Mouse (Mus musculus): ENCODE measurements at regions not wholly inside any gene's neighbourhood (a gene's known extent, or its start where the extent isn't known, plus 50 kb on each side); places are given as distances from the start of the nearest gene placed in this dataset.

- Histone ChIP-seq H3K9ac (ENCODE audit: low read depth, low read length) (no peak overlapping the region), H3K4me3 (ENCODE audit: low read depth, low read length) (no peak overlapping the region), H3K36me3 (ENCODE audit: control insufficient read depth, insufficient read depth, low read length) (no peaks in the 10 kb centered on the region), H3K27me3 (replicated peaks; ENCODE audit: control insufficient read depth, insufficient read depth, low read length) (no peaks in the 10 kb centered on the region), H3K4me1 (replicated peaks; ENCODE audit: control insufficient read depth, insufficient read depth, low read length) (no peaks in the 10 kb centered on the region), H3K9me3 (ENCODE audit: control insufficient read depth, low read length) (no peaks in the 10 kb centered on the region), H3K4me2 (no peak overlapping the region), H3K27ac (ENCODE audit: low read depth, low read length) (no peak overlapping the region)
- 66% methylated on average over 4 of the region's 4 CpGs for WGBS
- DNase-seq (ENCODE audit: low spot score) (no peak), ATAC-seq (replicated peaks; ENCODE audit: low FRiP score) (no peak)
These were observed 142.4 kb downstream of the Thbs2 start for GRCm38 (mm10) chr17:14551610-14552009.

GRCm38 (mm10) chr17:14545822-14546473, 148.1 kb downstream of the Thbs2 start:
- no peak overlapping the region for H3K4me3 ChIP-seq (ENCODE audit: low read depth, low read length)
- no peak overlapping the region for H3K9ac ChIP-seq (ENCODE audit: low read depth, low read length)
- no peak for ATAC-seq (replicated peaks; ENCODE audit: low FRiP score)
- peak; percentile 44 for DNase-seq (ENCODE audit: low spot score)
- H3K4me2 ChIP-seq: no peak overlapping the region
- 30% methylated on average over 16 of the region's 16 CpGs for WGBS
- no peak overlapping the region for H3K27ac ChIP-seq (ENCODE audit: low read depth, low read length)
- H3K36me3 ChIP-seq (ENCODE audit: control insufficient read depth, insufficient read depth, low read length): no peaks in the 10 kb centered on the region
- H3K27me3 ChIP-seq (replicated peaks; ENCODE audit: control insufficient read depth, insufficient read depth, low read length): no peaks in the 10 kb centered on the region
- no peaks in the 10 kb centered on the region for H3K9me3 ChIP-seq (ENCODE audit: control insufficient read depth, low read length)
- H3K4me1 ChIP-seq (replicated peaks; ENCODE audit: control insufficient read depth, insufficient read depth, low read length): no peaks in the 10 kb centered on the region

- no peak overlapping the region for H3K9ac ChIP-seq (ENCODE audit: low read depth, low read length)
- 50% methylated on average over 4 of the region's 4 CpGs for WGBS
- H3K4me2 ChIP-seq: no peak overlapping the region
- no peak overlapping the region for H3K4me3 ChIP-seq (ENCODE audit: low read depth, low read length)
- no peaks in the 10 kb centered on the region for H3K9me3 ChIP-seq (ENCODE audit: control insufficient read depth, low read length)
- DNase-seq (ENCODE audit: low spot score) (no peak), ATAC-seq (replicated peaks; ENCODE audit: low FRiP score) (no peak)
- no peaks in the 10 kb centered on the region for H3K36me3 ChIP-seq (ENCODE audit: control insufficient read depth, insufficient read depth, low read length)
- no peaks in the 10 kb centered on the region for H3K4me1 ChIP-seq (replicated peaks; ENCODE audit: control insufficient read depth, insufficient read depth, low read length)
- no peaks in the 10 kb centered on the region for H3K27me3 ChIP-seq (replicated peaks; ENCODE audit: control insufficient read depth, insufficient read depth, low read length)
- H3K27ac ChIP-seq (ENCODE audit: low read depth, low read length): no peak overlapping the region
These were observed 149.6 kb downstream of the Thbs2 start for GRCm38 (mm10) chr17:14544343-14545002.

- Histone ChIP-seq H3K4me1 (replicated peaks; ENCODE audit: control insufficient read depth, insufficient read depth, low read length) (no peaks in the 10 kb centered on the region), H3K4me2 (no peak overlapping the region), H3K9ac (ENCODE audit: low read depth, low read length) (no peak overlapping the region), H3K9me3 (ENCODE audit: control insufficient read depth, low read length) (no peaks in the 10 kb centered on the region), H3K27me3 (replicated peaks; ENCODE audit: control insufficient read depth, insufficient read depth, low read length) (no peaks in the 10 kb centered on the region), H3K36me3 (ENCODE audit: control insufficient read depth, insufficient read depth, low read length) (no peaks in the 10 kb centered on the region), H3K4me3 (ENCODE audit: low read depth, low read length) (no peak overlapping the region), H3K27ac (ENCODE audit: low read depth, low read length) (no peak overlapping the region)
- WGBS: 59% methylated on average over 8 of the region's 8 CpGs
- no peak for DNase-seq (ENCODE audit: low spot score)
- ATAC-seq (replicated peaks; ENCODE audit: low FRiP score): no peak
These were observed 153.0 kb downstream of the Thbs2 start for GRCm38 (mm10) chr17:14541035-14541434.

- Histone ChIP-seq H3K36me3 (ENCODE audit: control insufficient read depth, insufficient read depth, low read length) (no peaks in the 10 kb centered on the region), H3K27ac (ENCODE audit: low read depth, low read length) (no peak overlapping the region), H3K9ac (ENCODE audit: low read depth, low read length) (no peak overlapping the region), H3K27me3 (replicated peaks; ENCODE audit: control insufficient read depth, insufficient read depth, low read length) (no peaks in the 10 kb centered on the region), H3K4me2 (no peak overlapping the region), H3K9me3 (ENCODE audit: control insufficient read depth, low read length) (no peaks in the 10 kb centered on the region), H3K4me1 (replicated peaks; ENCODE audit: control insufficient read depth, insufficient read depth, low read length) (no peaks in the 10 kb centered on the region), H3K4me3 (ENCODE audit: low read depth, low read length) (no peak overlapping the region)
- WGBS: 47% methylated on average over 5 of the region's 5 CpGs
- no peak for DNase-seq (ENCODE audit: low spot score)
- ATAC-seq (replicated peaks; ENCODE audit: low FRiP score): peak; percentile 39; the same call in 1 of the 2 replicates
These were observed 153.6 kb downstream of the Thbs2 start for GRCm38 (mm10) chr17:14540269-14540975.

GRCm38 (mm10) chr17:14539651-14540050, 154.4 kb downstream of the Thbs2 start:
- H3K36me3 ChIP-seq (ENCODE audit: control insufficient read depth, insufficient read depth, low read length): no peaks in the 10 kb centered on the region
- no peaks in the 10 kb centered on the region for H3K27me3 ChIP-seq (replicated peaks; ENCODE audit: control insufficient read depth, insufficient read depth, low read length)
- H3K4me3 ChIP-seq (ENCODE audit: low read depth, low read length): no peak overlapping the region
- H3K9ac ChIP-seq (ENCODE audit: low read depth, low read length): no peak overlapping the region
- H3K9me3 ChIP-seq (ENCODE audit: control insufficient read depth, low read length): no peaks in the 10 kb centered on the region
- ATAC-seq (replicated peaks; ENCODE audit: low FRiP score) (no peak), DNase-seq (ENCODE audit: low spot score) (no peak)
- H3K4me1 ChIP-seq (replicated peaks; ENCODE audit: control insufficient read depth, insufficient read depth, low read length): no peaks in the 10 kb centered on the region
- 34% methylated on average over 3 of the region's 3 CpGs for WGBS
- H3K27ac ChIP-seq (ENCODE audit: low read depth, low read length): no peak overlapping the region
- no peak overlapping the region for H3K4me2 ChIP-seq

GRCm38 (mm10) chr17:14539191-14539590, 154.8 kb downstream of the Thbs2 start:
- H3K9me3 ChIP-seq (ENCODE audit: control insufficient read depth, low read length): no peaks in the 10 kb centered on the region
- H3K27ac ChIP-seq (ENCODE audit: low read depth, low read length): no peak overlapping the region
- H3K9ac ChIP-seq (ENCODE audit: low read depth, low read length): no peak overlapping the region
- ATAC-seq (replicated peaks; ENCODE audit: low FRiP score) (no peak), DNase-seq (ENCODE audit: low spot score) (no peak)
- H3K4me1 ChIP-seq (replicated peaks; ENCODE audit: control insufficient read depth, insufficient read depth, low read length): no peaks in the 10 kb centered on the region
- no peaks in the 10 kb centered on the region for H3K27me3 ChIP-seq (replicated peaks; ENCODE audit: control insufficient read depth, insufficient read depth, low read length)
- H3K4me2 ChIP-seq: no peak overlapping the region
- no peaks in the 10 kb centered on the region for H3K36me3 ChIP-seq (ENCODE audit: control insufficient read depth, insufficient read depth, low read length)
- H3K4me3 ChIP-seq (ENCODE audit: low read depth, low read length): no peak overlapping the region
- WGBS: 68% methylated on average over 3 of the region's 3 CpGs

- DNase-seq (ENCODE audit: low spot score): no peak
- Histone ChIP-seq H3K9me3 (ENCODE audit: control insufficient read depth, low read length) (no peaks in the 10 kb centered on the region), H3K4me3 (ENCODE audit: low read depth, low read length) (no peak overlapping the region), H3K4me1 (replicated peaks; ENCODE audit: control insufficient read depth, insufficient read depth, low read length) (no peaks in the 10 kb centered on the region), H3K36me3 (ENCODE audit: control insufficient read depth, insufficient read depth, low read length) (no peaks in the 10 kb centered on the region), H3K27me3 (replicated peaks; ENCODE audit: control insufficient read depth, insufficient read depth, low read length) (no peaks in the 10 kb centered on the region), H3K9ac (ENCODE audit: low read depth, low read length) (no peak overlapping the region), H3K27ac (ENCODE audit: low read depth, low read length) (no peak overlapping the region), H3K4me2 (no peak overlapping the region)
- no peak for ATAC-seq (replicated peaks; ENCODE audit: low FRiP score)
- 62% methylated on average over 3 of the region's 3 CpGs for WGBS
These were observed 155.5 kb downstream of the Thbs2 start for GRCm38 (mm10) chr17:14538527-14538926.

- 93% methylated on average over 4 of the region's 4 CpGs for WGBS
- no peak for ATAC-seq (replicated peaks; ENCODE audit: low FRiP score)
- no peaks in the 10 kb centered on the region for H3K27me3 ChIP-seq (replicated peaks; ENCODE audit: control insufficient read depth, insufficient read depth, low read length)
These were observed 161.1 kb downstream of the Thbs2 start for GRCm38 (mm10) chr17:14532979-14533314.

More at GRCm38 (mm10) chr17:14532979-14533314, 161.1 kb downstream of the Thbs2 start:
- Histone ChIP-seq H3K9me3 (ENCODE audit: control insufficient read depth, low read length) (no peaks in the 10 kb centered on the region), H3K4me2 (no peak overlapping the region), H3K36me3 (ENCODE audit: control insufficient read depth, insufficient read depth, low read length) (no peaks in the 10 kb centered on the region), H3K27ac (ENCODE audit: low read depth, low read length) (no peak overlapping the region), H3K9ac (ENCODE audit: low read depth, low read length) (no peak overlapping the region), H3K4me1 (replicated peaks; ENCODE audit: control insufficient read depth, insufficient read depth, low read length) (no peaks in the 10 kb centered on the region), H3K4me3 (ENCODE audit: low read depth, low read length) (no peak overlapping the region)
- no peak for DNase-seq (ENCODE audit: low spot score)
